Mouse (Mus musculus) C2C12 (cell line): Measurements from ENCODE around the gene Rad51b. TPM values are rescaled to one million over a fixed set of nuclear protein-coding genes. Genes with fewer than 3 reads are reported as not detected.

Experiments used
- H3K27me3 ChIP-seq: one replicate; pipeline ENCODE4 v1.6.1; 2011; ENCODE audit not compliant: control insufficient read depth, insufficient read depth, insufficient read length
- H3K36me3 ChIP-seq: one replicate; pipeline ENCODE4 v1.6.1; 2011; ENCODE audit not compliant: control insufficient read depth, insufficient read depth
- H3K4me3 ChIP-seq: one replicate; pipeline ENCODE4 v1.5.1; 2011; ENCODE audit warnings: mild to moderate bottlenecking, control low read depth; ENCODE audit not compliant: poor library complexity, insufficient read depth, severe bottlenecking
- H3K79me2 ChIP-seq: one replicate; pipeline ENCODE4 v1.6.1; 2011; ENCODE audit not compliant: control insufficient read depth, insufficient read depth
- H3K79me3 ChIP-seq: one replicate; pipeline ENCODE4 v1.6.1; 2011; ENCODE audit warnings: low read depth, control low read depth
- H3ac ChIP-seq: one replicate; pipeline ENCODE3; 2011; ENCODE audit warnings: low read depth; ENCODE audit not compliant: control insufficient read depth, insufficient read length
- CEBPB ChIP-seq: IDR thresholded peaks from one replicate; pipeline ENCODE4 v1.6.1; 2011; ENCODE audit warnings: low read depth, mild to moderate bottlenecking, control low read depth, moderate library complexity
- CTCF ChIP-seq: IDR thresholded peaks from one replicate; pipeline ENCODE4 v1.5.1; 2011; ENCODE audit not compliant: control insufficient read depth, insufficient read depth, insufficient read length
- FOSL1 ChIP-seq: IDR thresholded peaks from one replicate; pipeline ENCODE4 v1.8.0; 2011; ENCODE audit warnings: mild to moderate bottlenecking, low read length; ENCODE audit not compliant: poor library complexity, insufficient read depth, severe bottlenecking
- MAX ChIP-seq: IDR thresholded peaks from one replicate; pipeline ENCODE4 v1.6.1; 2011; ENCODE audit warnings: mild to moderate bottlenecking, control low read depth
- MYOD1 ChIP-seq: IDR thresholded peaks from one replicate; pipeline ENCODE4 v1.6.1; 2011; ENCODE audit warnings: low read depth; ENCODE audit not compliant: control insufficient read depth, insufficient read length
- MYOG ChIP-seq: IDR thresholded peaks from one replicate; pipeline ENCODE4 v1.6.1; 2011; ENCODE audit not compliant: control insufficient read depth, insufficient read length; ENCODE audit errors: extremely low read depth
- USF1 ChIP-seq: IDR thresholded peaks from one replicate; pipeline ENCODE4 v1.6.1; 2011; ENCODE audit warnings: low read depth, mild to moderate bottlenecking, control low read depth, moderate library complexity
- polyA plus RNA-seq: library from polyadenylated mRNA; unstranded; fragments of >200 nt; fragmentation: generic; extraction: Trizol; gene quantifications from one replicate; pipeline ENCODE4 v1.2.1, GENCODE M21; 2012; ENCODE audit warnings: missing spikeins

Gene Rad51b
- polyA plus RNA-seq, 1 experiment, result 1.3 TPM

- Histone ChIP-seq H3ac (no peak overlapping the region), H3K4me3 (no peak overlapping the region), H3K27me3 (no peaks in the 10 kb centered on the region), H3K79me2 (no peaks in the 10 kb centered on the region), H3K79me3 (no peaks in the 10 kb centered on the region), H3K36me3 (no peaks in the 10 kb centered on the region)
- TF ChIP-seq FOSL1 (no peak), USF1 (no peak), CEBPB (no peak), MYOG (no peak), MAX (no peak), CTCF (no peak), MYOD1 (no peak)
Observed at GRCm38 (mm10) chr12:79647976-79648375, 350.9 kb downstream of the Rad51b start.

DNA sequence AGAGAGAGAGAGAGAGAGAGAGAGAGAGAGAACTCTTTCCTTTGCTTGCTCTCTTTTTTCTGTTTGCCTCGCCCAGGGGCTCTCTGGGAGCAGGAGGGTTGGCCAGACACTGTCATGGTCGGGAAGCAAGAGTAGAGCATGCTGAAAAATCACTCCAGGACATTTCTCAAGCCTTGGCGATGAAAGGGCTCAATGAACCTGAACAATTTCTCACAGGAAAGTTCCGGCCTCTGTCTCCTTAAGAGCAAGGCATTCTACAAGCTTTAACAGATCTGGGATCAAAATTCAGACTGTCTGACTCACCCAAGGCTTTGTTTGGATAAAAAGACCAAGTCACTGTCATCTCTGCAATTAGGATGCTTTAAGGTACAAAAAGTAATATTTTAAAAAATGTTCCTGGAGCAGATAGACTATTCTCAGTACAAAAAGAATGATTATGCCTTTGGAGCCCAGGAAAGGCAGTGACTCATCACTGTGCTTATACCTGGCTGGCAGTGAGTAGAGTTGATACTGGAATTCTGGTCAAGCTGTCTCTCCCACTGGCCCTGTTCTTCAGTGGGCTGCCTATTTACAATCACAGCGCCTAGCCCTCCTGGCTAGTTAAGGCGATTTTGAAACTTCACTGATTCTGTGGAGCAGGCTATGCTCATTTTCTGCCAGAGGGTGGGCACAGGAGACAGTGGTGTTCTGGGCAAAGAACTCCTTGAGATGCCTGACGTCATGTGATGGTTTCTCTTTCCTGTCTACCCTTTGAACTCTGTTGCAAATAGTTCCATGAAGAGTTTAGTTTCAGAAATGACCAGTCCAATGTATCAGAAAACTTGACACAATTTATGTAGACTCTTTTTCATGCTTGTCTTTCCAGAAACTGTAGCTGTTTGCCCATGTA lies 352.0 kb downstream of the Rad51b start:
- Histone ChIP-seq H3K79me3 (no peaks in the 10 kb centered on the region), H3K4me3 (no peak overlapping the region), H3K79me2 (no peaks in the 10 kb centered on the region), H3ac (no peak overlapping the region), H3K27me3 (no peaks in the 10 kb centered on the region), H3K36me3 (no peaks in the 10 kb centered on the region)
- no peak for TF ChIP-seq FOSL1
- no peak for TF ChIP-seq CEBPB
- TF ChIP-seq CTCF, result no peak
- no peak for TF ChIP-seq MYOG
- TF ChIP-seq MAX, result no peak
- TF ChIP-seq MYOD1, result no peak
- no peak for TF ChIP-seq USF1

GRCm38 (mm10) chr12:79649796-79650195 lies 352.7 kb downstream of the Rad51b start:
- no peaks in the 10 kb centered on the region for H3K79me2 ChIP-seq
- no peak overlapping the region for H3K4me3 ChIP-seq
- no peak for TF ChIP-seq CEBPB
- TF ChIP-seq MYOG, result no peak
- no peak for TF ChIP-seq FOSL1
- no peak for TF ChIP-seq MYOD1
- no peaks in the 10 kb centered on the region for H3K79me3 ChIP-seq
- H3ac ChIP-seq, result no peak overlapping the region
- no peaks in the 10 kb centered on the region for H3K36me3 ChIP-seq
- H3K27me3 ChIP-seq, result no peaks in the 10 kb centered on the region

DNA sequence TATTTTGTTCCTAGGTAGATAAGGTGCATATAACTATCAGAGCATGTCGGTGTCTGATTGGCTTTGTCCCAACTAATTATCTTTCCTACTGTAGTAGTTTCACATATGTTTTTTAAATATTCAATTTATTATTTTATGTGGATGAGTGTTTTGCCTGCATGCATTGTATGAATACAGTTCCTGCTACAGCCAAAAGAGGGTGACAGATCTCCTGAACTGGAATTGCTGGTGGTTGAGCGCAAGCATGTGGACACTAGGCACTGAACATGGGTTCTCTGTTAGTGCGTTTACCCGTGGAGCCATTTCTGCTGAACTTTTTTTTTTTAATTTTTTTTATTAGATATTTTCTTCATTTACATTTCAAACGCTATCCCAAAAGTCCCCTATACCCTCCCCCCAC lies 358.1 kb downstream of the Rad51b start:
- TF ChIP-seq MAX (no peak), MYOD1 (no peak), FOSL1 (no peak), CEBPB (no peak), MYOG (no peak), USF1 (no peak), CTCF (no peak)
- Histone ChIP-seq H3K4me3 (no peak overlapping the region), H3ac (no peak overlapping the region), H3K79me2 (no peaks in the 10 kb centered on the region), H3K36me3 (no peaks in the 10 kb centered on the region), H3K79me3 (no peaks in the 10 kb centered on the region), H3K27me3 (no peaks in the 10 kb centered on the region)

DNA sequence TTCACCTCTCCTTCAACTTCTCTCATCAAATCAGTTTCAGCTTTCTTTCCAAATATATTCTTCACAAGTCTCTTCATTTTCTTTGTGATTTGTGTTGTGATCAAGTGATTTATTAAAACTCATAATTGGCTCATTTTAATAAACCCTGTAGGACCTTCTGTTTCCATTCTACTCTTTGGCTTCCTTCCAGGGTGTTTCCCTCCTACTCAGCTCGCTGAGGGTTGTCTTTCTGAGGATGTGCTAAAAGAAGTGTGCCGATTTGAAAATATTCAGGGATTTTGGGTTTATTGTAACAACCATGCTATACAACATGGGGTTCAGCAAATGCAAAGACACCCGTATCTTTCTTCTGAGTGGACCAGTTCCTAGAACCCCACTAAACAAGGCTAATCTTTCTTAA lies 361.8 kb downstream of the Rad51b start:
- Histone ChIP-seq H3ac (no peak overlapping the region), H3K79me3 (no peaks in the 10 kb centered on the region), H3K79me2 (no peaks in the 10 kb centered on the region), H3K4me3 (no peak overlapping the region), H3K27me3 (no peaks in the 10 kb centered on the region), H3K36me3 (no peaks in the 10 kb centered on the region)
- TF ChIP-seq CTCF, result no peak
- TF ChIP-seq MYOD1, result no peak

DNA sequence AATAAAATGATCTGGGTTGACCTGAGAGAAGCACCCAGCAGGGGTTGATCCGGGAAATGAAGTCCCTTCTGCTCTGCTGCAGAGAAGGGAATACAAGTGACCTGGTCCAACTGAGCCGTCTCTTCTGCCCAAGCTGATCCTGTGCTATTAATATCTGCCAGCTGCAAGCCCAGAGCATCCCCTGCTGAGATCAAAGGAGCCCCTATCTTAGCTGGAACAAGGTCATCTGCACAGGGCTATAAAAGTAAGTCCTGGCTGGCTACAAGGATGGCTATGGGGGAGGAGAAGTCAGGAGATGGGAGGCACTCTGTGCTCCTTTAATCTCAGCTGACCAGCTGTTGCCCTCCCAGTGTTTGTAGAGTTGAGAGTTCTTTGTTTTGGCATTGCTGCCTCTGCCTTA lies 364.2 kb downstream of the Rad51b start:
- H3K79me3 ChIP-seq, result no peaks in the 10 kb centered on the region
- TF ChIP-seq FOSL1, result no peak
- TF ChIP-seq MAX, result no peak
- no peak for TF ChIP-seq CTCF
- TF ChIP-seq MYOD1, result no peak
- no peak for TF ChIP-seq USF1
- no peak for TF ChIP-seq CEBPB
- no peak for TF ChIP-seq MYOG
- H3K36me3 ChIP-seq, result no peaks in the 10 kb centered on the region
- no peak overlapping the region for H3K4me3 ChIP-seq
- no peaks in the 10 kb centered on the region for H3K79me2 ChIP-seq
- no peaks in the 10 kb centered on the region for H3K27me3 ChIP-seq
- no peak overlapping the region for H3ac ChIP-seq
